Mouse (Mus musculus): ENCODE data around the gene Gm17689.

Gene Gm17689

DNA sequence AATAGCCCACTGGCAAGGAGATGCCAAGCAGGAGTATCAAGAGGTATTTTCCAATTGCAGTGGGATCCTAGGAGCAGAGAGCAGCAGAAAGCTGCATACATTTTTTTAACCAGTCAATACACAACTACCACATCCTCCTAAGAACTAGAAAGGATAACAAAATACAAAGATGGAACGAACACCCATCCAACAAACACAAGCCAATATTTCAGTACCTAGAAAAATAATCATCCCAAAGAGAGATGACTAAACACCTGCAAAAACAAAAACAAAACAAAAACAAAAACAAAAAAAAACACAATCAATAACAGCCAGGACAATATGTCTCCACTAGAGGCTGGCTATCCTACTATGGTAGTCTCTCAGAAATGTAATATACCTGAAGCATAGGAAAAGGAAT is at the start of gene Gm17689:
Gene Gm17689 (minus strand): TSS at position 101 of the 400 bp plus-strand sequence.
- DNase-seq, result no peak

DNA sequence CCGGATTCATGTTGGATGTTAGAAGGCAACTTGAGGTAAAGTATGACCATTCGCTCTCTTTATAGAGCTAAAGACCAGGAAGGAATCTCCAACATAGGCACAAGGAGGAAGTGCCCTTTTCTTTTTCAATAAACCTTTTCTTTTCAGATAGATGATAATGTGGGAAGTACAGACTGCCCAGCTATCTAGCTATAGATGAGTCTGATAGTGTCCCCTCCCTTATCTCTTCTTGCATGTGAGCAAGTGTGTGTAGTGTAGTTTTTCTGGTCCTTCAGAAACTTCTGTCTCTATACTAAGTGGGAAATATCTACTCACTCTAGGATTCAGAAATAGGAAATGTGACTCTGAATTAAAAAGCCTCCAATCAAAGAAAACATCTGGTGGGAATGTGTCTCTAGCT is 40.6 kb downstream of the Gm17689 start, which contains the start of gene Gm5615:
Gene Gm5615 (minus strand): TSS at position 101 of the 400 bp plus-strand sequence.
- DNase-seq, result no peak

Data from thymus, postnatal 14 days (tissue).